Mouse (Mus musculus) megakaryocyte-erythroid progenitor cell, adult 5 weeks (primary cell): ENCODE data around the gene Lipo1. TPM values are rescaled to one million over a fixed set of nuclear protein-coding genes. Genes with fewer than 3 reads are reported as not detected.

Experiments
- polyA plus RNA-seq: library from polyadenylated mRNA; stranded (reverse); fragments of >175 nt; gene quantifications from 2 replicates; pipeline ENCODE4 v1.2.3, GENCODE M21; 2012

The Lipo1 gene
- polyA plus RNA-seq = not detected in 2 replicates

DNA sequence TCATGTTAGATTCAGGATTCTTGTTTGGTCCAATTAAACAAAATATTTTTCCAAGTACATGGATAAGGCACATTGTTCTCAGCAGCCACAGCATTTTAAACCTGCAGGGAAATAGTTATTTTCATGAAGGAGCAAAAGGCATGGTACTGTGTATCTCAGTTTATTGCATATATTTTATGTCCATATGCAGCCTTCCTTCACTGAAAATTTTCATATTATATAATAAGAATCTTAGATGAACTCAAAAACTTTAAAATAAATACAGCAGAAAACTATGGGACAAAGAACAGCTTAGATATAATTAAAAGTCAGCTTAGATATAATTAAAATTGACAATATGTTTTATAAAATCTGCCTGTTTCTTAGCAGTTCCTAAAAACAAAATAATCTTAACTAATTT, at the start of gene Lipo1:
Gene Lipo1 (minus strand): TSS at position 101 of the 400 bp plus-strand sequence.

GRCm38 (mm10) chr19:33761287-33762086, 25.8 kb downstream of the Lipo1 start, which contains the start of gene Lipo3:
Lipo3 (minus strand) TSS chr19:33761951.

DNA sequence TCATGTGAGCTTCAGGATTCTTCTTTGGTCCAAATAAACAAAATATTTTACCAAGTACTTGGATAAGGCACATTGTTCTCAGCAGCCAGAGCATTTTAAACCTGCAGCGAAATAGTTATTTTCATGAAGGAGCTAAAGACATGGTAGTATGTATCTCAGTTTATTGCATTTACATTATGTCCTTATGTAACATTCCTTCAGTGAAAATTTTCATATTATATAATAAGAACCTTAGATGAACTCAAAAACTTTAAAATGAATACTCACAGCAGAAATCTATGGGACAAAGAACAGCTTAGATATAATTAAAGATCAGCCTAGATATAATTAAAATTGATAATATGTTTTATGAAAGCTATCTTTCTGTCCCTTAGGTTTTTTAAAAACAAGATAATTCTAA, 36.0 kb downstream of the Lipo1 start, which contains the start of gene Lipo2:
Gene Lipo2 (minus strand): TSS at position 101 of the 400 bp plus-strand sequence.

Other genes with a start within 250 kb of the Lipo1 start
- not detected in 2 replicates for gene Gm8978, start 162.2 kb downstream of the Lipo1 start, polyA plus RNA-seq
- not detected in 2 replicates for gene Lipo2, start 36.1 kb downstream of the Lipo1 start, polyA plus RNA-seq
- 3.4 and 3.8 TPM in 2 replicates for gene Lipo3, start 25.5 kb downstream of the Lipo1 start, polyA plus RNA-seq
- not detected in 2 replicates for gene Lipf, start 173.7 kb upstream of the Lipo1 start, polyA plus RNA-seq
- gene Lipk, start 220.8 kb upstream of the Lipo1 start, polyA plus RNA-seq = not detected in 2 replicates